Mouse (Mus musculus): Measurements from ENCODE around the gene Apbb2.

GRCm38 (mm10) chr5:66413402-66413801 is 205.2 kb downstream of the Apbb2 start:
- TF ChIP-seq CTCF (IDR thresholded peaks at IDR 0.05; ENCODE audit: borderline replicate concordance, insufficient read depth, low read depth, low read length): no peak
- TF ChIP-seq POLR2A (IDR thresholded peaks at IDR 0.05; ENCODE audit: borderline replicate concordance, insufficient read depth, low read length): no peak
